In genomic region chr10:89682961-89683360, GRCm38 (mm10) we compare ENCODE assay signal across 25 mouse cellular contexts. TPM values are rescaled to one million over a fixed set of nuclear protein-coding genes. Genes with fewer than 3 reads are reported as not detected.
DNase-seq lines count a peak whose midpoint lies in the region; ATAC-seq lines count a peak whose summit lies in the region.
"Had no signal": no experiment of that assay in that cellular context is flagged by ENCODE, and none has a peak within 500 bp of the region (broad histone marks: within the 10 kb centered on the region; RNA-seq: fewer than 3 reads in every experiment).

No protein-coding gene starts in this region.

- H3K9ac ChIP-seq in kidney, embryonic 14.5 days (ENCODE audit: low read depth, low read length) = no peak overlapping the region
- H3K9ac ChIP-seq: embryonic facial prominence, embryonic 13.5 days; embryonic facial prominence, embryonic 15.5 days; forebrain, embryonic 12.5 days had no signal

- H3K27me3 ChIP-seq in kidney, embryonic 14.5 days (ENCODE audit: control insufficient read depth, insufficient read depth, low read length) = no peaks in the 10 kb centered on the region
- H3K27me3 ChIP-seq: CH12.LX; embryonic facial prominence, embryonic 13.5 days; embryonic facial prominence, embryonic 15.5 days; forebrain, embryonic 12.5 days had no signal

- no peak overlapping the region for H3K4me3 ChIP-seq in kidney, embryonic 14.5 days (ENCODE audit: low read length)
- H3K4me3 ChIP-seq: embryonic facial prominence, embryonic 13.5 days; embryonic facial prominence, embryonic 15.5 days; erythroblast, embryonic 14.5 days; forebrain, embryonic 10.5 days; forebrain, embryonic 12.5 days had no signal

- peak; percentile 73 for DNase-seq in heart, adult 11 months
- no peak for DNase-seq in heart, postnatal 4 days
- peak; percentile 62 for DNase-seq in ES-CJ7 (ENCODE audit: low read depth, low spot score)
- DNase-seq in ZHBTc4 (ENCODE audit: low read depth, low spot score) = peak; percentile 55
- DNase-seq: adrenal gland, adult 2 months; adrenal gland, postnatal 10 days; adrenal gland, postnatal 25 days; B cell, adult 2 months; cerebellum, adult 11 months; cerebellum, adult 18-20 months; cerebellum, adult 8-10 months; cerebellum, adult 9-11 months; cerebellum, postnatal 14 days; cerebellum, postnatal 36 days; embryo, embryonic 11 days had no signal

- no peaks in the 10 kb centered on the region for H3K9me3 ChIP-seq in kidney, embryonic 14.5 days (ENCODE audit: control insufficient read depth, low read length)
- H3K9me3 ChIP-seq: embryonic facial prominence, embryonic 13.5 days; embryonic facial prominence, embryonic 15.5 days; forebrain, embryonic 10.5 days; forebrain, embryonic 12.5 days had no signal

- H3K4me1 ChIP-seq in kidney, embryonic 14.5 days (ENCODE audit: control insufficient read depth, insufficient read depth, low read length) = 0 out of 2 replicates have a peak, but pooled peaks cover 4% of the 10 kb centered on the region

- no peak for ATAC-seq in kidney, embryonic 14.5 days (ENCODE audit: low FRiP score, low TSS enrichment)
- ATAC-seq: CD4-positive, CD25-positive, alpha-beta regulatory T cell, adult 4 months; forebrain, embryonic 14.5 days; forebrain, embryonic 16.5 days had no signal

- no peak overlapping the region for H3K4me2 ChIP-seq in kidney, embryonic 14.5 days (replicated peaks; ENCODE audit: low read depth, low read length)
- H3K4me2 ChIP-seq: embryonic facial prominence, embryonic 13.5 days; embryonic facial prominence, embryonic 15.5 days; forebrain, embryonic 12.5 days had no signal

- 78% methylated on average over 10 of the region's 10 CpGs for WGBS in kidney, embryonic 14.5 days

- no peaks in the 10 kb centered on the region for H3K36me3 ChIP-seq in kidney, embryonic 14.5 days (ENCODE audit: control insufficient read depth, insufficient read depth, low read length)
- H3K36me3 ChIP-seq: embryonic facial prominence, embryonic 15.5 days had no signal

- no peak overlapping the region for H3K27ac ChIP-seq in kidney, embryonic 14.5 days (ENCODE audit: low read depth, low read length)
- H3K27ac ChIP-seq: embryonic facial prominence, embryonic 13.5 days; embryonic facial prominence, embryonic 15.5 days; forebrain, embryonic 10.5 days; forebrain, embryonic 12.5 days had no signal

RNA-seq across cellular contexts. Expression of gene Scyl2, which starts 3.1 kb away (rescaled TPM):
- 10 to 100 TPM; 21.4 to 22.1 TPM for total RNA-seq in heart, postnatal 4 days (2021)
- 9.2 and 16.0 TPM in 2 replicates for polyA plus RNA-seq in kidney, embryonic 14.5 days (2014; fragmentation: Nextera tagmentation; extraction: Ambion mirVana)

RNA-seq across cellular contexts. Expression of gene Actr6, which starts 49.1 kb away (rescaled TPM):
- total RNA-seq in heart, postnatal 4 days (2021) = 1 to 10 TPM; 8.1 to 9.8 TPM
- polyA plus RNA-seq in kidney, embryonic 14.5 days (2014; fragmentation: Nextera tagmentation; extraction: Ambion mirVana) = 36.3 and 48.7 TPM in 2 replicates
